Mouse (Mus musculus): Measurements from ENCODE around the gene Otulin.
A peak's percentile ranks its signal among the peaks of the same experiment; 100 is the strongest.

Otulin gene

DNA sequence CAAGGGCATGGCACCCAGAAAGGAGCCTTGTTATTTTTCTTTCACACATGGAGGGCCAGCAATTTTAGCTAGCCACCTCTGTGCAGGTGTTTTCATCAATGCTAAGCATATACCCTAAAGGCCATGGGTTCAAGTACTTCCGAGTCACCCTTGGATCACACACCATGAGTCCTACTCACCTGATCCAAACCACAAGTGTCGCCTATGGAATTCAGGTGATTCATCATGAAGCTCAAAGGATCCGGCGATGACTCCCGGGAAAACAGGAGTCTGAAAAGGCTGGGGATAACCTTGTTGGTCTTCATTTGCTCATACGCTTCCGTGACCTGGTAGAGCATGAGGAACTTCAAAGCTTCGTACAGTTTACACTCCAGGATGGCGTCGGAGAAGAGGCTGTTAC is 27.4 kb upstream of the Otulin start:
- no peak for DNase-seq (ENCODE audit: inconsistent ontology term)

DNA sequence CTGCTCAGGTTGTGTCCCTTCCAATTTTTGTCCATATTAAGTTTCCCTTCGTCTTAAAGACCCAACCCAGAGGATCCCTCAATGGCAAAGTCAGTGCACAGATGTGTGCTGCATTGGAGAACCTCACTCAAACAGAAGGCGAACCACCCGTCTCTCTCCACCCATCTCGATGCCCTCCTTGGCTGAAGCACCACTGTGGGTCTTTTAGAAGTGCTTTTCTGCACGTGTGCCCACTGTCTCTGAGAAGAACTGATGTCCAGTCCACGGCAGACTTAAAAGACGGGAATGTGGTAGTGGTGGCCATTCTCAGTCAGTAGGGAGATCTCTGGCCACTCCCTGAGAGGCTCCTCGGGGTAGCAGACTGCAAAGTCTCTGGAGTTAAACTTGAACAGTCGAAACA is 26.1 kb upstream of the Otulin start:
- DNase-seq (ENCODE audit: inconsistent ontology term): no peak

DNA sequence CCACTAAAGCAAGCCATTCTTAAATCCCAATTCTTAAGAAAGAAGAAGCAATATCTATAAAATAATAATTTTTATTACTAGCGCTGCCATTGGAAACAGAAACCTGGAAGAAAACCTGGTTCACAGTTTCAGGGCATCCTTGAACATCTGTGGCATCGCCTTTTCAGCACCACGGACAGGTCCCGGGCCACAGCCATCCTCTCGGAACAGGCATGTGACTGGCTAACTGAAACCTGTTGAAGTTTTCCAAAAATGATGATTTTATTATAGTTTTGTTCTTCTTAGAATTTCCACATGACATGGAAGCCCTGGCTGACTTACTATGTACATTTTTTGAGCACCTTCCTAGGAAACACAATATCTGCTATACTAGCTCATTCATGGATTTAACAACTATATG is 24.5 kb upstream of the Otulin start:
- peak; percentile 58 for DNase-seq (ENCODE audit: inconsistent ontology term)

DNA sequence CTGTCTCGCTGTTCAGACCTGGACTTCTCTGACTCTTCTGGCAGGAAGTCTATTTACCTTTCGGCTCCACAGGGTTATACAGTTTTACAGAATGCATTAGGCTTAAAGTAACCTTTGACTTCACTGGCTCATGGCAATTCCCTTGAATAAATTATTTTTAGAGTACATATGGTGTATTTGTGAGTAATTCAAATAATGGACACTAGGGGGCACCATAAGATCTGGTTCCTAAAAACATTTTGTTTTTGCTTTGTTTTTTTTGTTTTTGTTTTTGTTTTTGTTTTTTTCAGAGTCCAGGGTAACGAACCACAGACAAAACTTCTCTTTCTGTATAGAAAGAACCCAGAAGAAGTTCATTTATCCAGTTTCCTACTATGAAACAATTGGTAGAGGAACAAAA is 17.2 kb upstream of the Otulin start:
- no peak for DNase-seq (ENCODE audit: inconsistent ontology term)

DNA sequence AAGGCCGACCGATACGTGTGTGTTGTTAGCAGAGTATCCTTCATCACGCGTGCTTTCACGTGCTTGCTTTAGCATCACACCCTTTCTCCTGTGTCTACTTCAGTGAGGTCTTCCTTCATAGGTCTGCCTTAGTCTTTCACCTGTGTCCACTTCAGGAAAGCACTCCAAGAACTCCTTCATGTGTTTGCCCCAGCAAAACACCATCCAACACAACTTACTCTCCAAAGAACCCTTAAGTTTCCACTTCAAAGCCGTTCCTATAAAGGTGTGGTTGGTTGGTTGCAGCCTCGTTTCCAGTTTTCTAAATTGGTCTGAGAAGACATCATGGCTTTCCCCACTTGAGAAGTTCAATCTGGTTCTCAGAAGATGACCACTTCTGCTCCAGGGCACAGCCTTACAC is 16.2 kb upstream of the Otulin start:
- DNase-seq (ENCODE audit: inconsistent ontology term): no peak

DNA sequence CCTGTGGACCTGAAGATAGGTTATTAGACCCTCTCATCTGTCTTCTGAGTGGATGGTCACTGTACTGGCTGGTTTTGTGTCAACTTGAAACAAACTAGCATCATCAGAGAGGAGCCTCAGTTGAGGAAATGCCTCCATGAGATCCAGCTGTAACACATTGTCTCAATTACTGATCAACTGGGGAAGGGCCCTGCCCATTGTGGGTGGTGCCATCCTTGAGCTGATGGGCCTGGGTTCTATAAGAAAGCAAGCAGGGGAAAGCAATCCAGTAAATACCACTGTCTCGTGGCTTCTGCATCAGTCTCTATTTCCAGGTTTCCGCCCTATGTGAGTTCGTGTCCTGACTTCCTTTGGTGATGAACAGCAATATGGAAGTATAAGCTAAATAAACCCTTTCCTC is 14.8 kb upstream of the Otulin start:
- DNase-seq (ENCODE audit: inconsistent ontology term): no peak

DNA sequence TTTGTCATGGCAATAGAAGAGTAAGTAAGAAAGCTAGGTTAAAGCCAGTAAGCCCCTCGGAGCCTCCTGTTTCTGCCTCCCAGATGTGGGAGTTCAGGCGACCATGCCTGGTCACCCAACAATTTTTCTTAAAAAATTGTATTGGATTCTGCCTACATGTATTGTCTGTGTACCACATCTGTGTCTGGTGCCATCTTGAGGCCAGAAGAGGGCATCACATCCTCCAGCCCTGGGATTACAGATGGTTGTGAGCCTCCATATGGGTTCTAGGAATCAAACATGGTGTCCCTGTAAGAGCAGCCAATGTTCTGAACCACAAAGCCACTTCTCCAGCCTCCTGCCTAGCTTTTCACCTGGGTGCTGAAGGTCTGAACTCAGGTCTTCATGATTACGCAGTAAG is 12.4 kb upstream of the Otulin start:
- no peak for DNase-seq (ENCODE audit: inconsistent ontology term)

DNA sequence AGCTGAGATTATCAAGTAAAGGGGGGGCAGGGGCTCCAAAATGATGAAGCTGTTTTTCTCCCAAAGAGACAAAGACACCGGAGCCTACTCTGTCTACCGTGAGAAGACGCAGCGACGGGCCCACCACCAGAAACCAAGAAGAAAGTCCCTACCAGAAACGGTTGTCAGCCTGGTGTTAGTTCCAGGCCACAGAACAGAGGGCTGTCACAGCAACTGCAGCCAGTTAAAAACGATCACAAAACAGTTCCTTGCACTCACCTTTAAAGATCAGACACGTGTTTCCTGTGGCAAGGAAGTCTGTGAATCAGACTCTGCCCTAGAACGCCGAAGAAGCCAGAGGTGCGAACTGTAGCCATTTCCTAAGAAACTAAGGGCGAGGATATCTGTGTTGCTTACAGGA is 10.7 kb upstream of the Otulin start:
- DNase-seq (ENCODE audit: inconsistent ontology term): no peak

DNA sequence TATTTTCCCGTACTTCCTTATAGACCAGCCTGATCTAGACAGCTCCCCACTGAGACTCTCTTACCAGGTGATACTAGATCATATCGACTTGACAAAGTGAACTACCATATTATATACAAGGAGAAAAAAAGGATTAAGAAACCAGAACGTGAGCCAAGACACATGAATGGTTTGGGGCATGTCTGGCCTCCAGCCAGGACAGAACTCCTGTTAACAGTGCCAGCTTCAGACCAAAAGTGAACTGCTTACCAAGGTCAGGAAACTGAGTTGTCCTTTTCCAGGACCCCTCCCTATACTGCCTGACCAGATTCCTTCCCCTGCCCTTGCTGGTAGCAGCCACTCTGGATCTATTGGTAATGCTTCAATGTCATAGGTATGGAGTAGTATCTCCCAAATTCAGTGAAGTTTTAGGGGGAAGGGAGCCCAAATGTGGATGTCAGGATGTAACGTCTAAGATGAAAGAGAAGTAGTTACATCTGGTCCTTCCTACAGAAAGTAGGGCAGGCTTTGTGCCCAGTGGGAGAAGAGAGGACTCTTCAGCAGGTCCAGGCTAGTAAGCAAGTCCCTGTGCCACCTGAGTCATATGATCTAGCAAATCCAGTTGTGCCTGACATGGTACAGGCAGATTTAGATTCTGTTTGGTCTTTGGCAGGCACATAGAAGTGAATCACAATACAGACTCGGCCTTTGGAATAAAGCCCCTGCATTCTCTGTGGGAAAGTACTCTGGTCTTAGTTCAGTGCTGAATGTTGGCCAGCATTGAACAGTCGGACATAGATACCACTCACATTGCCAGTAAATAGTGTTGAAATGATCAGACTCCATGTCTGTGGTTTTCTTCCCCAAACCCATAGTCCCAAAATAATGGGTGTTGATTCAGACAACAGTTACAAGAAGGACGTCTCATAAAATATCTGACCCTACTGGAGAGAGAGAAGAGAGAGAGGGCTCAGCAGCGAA is 3.7 kb upstream of the Otulin start:
- DNase-seq (ENCODE audit: inconsistent ontology term): peak; percentile 32

DNA sequence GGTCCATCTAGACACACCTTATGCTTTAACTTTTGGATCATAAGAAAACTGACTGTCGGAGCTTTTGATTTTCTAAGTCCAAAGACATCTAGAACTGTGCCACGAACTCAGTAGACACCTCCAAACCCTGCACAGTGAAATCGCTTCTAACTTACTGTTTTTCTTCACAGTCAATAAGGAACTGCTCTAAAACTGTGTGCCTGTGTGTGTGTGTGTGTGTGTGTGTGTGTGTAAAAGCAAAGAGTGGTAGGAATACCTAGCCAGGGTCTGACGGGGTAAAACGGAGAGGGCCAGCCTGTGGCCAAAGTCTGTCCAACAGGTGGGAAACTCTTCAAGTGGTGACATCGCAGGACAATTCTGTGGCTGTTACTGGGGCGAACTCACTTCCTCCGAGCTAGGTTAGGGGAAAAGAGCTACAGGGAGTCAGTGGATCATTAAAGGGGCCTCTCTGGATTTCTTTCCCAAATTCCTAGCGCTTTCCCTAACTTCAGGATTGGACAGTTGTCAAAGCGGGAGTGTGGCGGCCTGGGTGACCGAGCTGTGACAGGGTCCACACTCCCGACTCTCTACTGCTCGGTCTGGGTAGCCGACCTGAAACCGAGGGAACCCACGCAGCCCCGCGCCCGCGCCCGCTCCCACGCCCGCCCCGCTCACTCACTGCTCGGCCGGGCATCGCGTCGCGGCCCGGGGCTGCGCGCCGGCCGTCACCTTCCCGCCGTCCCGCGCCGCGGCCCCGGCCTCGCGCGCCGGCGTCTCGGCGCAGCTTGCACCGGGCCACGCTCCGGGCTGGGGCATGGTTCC is 493 bp downstream of the Otulin start:
- peak; percentile 61 for DNase-seq (ENCODE audit: inconsistent ontology term)

DNA sequence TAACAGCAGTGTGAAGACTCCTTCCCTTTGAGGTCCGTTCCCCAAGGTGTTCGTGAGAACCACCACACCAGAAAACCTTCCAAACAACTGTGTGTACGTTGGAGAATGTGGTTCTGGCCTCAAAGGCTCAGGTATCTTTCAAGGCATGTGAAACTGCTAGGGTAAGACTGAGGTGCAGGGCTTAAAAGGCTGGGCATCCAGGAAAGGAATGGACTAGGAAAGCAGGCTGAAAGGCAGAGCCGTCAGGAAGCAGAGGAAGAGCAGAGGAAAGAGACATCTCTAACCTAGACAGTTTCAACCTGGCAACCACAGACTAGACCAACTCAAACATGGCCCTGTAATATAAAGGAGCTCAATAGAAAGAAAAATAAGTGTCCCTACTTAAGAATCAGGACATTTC is 1.4 kb downstream of the Otulin start:
- no peak for DNase-seq (ENCODE audit: inconsistent ontology term)

DNA sequence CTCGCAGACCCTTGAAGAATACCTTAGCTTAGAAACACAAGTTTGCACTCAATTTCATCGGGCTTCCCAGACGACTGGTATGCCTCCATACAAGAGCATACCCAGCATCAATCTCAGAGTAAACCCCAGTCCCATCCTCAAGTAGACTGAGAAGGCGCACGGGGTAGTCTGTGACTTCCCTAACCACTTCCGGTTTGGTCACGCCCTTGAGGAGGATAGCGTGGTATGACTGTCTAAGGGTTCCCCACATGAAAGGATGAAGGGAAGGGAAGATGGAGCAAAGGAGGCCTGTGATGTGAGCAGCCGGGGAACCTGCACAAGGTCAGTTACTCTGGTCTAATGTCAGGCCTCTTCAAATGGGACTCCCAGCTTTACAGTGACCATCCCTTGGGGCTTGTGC is 2.7 kb downstream of the Otulin start:
- no peak for DNase-seq (ENCODE audit: inconsistent ontology term)

DNA sequence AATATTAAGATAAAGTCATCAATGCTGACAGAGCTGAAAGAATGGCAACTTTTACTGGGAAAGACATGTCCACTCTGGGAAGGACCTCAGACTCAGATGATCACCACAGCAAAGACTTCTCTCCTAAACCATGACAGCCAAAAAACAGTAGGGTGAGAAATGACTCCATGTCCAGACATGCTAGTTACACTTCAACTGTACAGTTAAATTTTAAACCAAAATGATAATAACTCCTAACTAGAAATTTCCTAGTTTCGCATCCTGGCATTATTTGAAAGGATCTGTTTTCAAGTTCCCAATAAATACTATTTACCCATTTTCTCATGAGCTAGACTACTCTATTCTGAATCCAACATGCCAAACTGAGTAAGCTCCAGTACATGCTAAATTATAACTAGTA is 4.2 kb downstream of the Otulin start:
- DNase-seq (ENCODE audit: inconsistent ontology term): no peak

DNA sequence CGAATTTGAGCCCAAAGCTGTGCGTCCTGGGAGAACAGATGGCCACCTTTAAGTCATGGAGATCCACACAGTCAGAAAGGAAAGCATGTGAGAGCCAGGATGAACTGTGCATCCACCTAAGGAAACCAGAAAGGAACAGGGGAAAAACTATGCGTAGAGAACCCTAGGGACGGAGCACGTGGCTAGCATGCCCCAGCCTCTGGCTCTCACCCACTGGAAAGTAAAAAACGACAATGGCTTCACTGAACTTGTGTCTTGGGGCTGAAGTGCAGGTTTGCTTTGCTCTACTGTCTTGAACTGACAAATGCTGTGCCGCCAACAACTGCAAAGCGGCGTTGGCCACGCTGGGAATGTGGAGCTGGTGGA is 4.6 kb downstream of the Otulin start:
- DNase-seq (ENCODE audit: inconsistent ontology term): no peak

DNA sequence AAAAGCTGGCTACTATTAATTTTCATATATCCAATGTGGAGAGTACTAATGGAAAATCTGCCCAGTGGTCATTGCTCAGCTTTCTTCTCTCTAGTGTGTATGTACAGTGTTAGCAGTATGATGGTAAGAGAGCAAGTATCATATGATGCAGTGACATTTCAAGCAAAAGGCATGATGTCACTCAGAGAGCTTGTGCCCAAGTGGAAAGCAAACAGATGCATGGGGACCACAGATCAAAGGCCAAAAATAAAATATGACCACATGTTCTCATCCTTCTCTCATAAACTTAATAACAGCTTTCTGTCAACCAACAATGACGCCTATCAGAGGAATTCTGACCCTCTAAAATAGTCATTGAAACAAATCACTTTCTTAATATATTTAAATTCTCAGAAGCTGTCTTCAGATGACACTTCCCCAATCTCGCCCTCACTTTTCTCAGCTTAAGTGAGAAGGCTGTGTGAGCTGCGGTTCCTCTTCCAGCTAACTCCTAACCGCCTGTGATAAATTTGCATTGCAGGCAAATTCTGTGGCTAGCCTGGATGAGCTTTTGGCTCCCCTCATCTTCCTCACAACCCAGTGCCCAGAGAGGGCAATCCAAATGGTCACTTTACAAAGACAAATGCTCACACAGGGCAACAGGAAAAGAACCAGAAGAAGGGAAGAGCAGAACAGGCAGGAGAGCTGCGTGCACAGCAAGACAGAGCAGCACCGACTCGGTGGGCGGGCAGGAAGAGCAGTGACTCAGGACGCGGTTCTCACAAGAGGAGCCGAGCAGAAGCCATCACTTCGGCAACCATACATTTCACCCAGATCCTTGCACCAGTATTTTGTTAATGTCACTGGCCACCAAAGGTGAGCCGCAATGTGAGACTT is 5.2 kb downstream of the Otulin start:
- no peak for DNase-seq (ENCODE audit: inconsistent ontology term)

DNA sequence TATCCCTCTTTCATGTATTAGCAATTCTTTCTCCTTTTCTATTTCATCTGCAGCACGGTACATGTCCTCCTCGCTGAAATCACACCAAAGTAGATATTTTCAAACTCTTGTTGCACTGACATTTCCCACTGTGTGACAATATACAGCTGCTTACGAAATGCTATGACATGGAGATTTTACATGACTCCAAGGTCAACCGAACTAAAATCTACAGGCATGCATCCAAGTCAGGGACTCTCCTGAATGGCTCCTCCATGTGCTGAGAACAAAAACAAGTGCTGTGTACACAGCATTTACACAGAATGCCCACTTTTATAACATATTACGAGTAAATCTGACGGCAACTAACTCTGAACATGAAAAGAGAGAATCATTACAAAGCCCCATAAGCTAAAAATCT is 7.2 kb downstream of the Otulin start:
- no peak for DNase-seq (ENCODE audit: inconsistent ontology term)

DNA sequence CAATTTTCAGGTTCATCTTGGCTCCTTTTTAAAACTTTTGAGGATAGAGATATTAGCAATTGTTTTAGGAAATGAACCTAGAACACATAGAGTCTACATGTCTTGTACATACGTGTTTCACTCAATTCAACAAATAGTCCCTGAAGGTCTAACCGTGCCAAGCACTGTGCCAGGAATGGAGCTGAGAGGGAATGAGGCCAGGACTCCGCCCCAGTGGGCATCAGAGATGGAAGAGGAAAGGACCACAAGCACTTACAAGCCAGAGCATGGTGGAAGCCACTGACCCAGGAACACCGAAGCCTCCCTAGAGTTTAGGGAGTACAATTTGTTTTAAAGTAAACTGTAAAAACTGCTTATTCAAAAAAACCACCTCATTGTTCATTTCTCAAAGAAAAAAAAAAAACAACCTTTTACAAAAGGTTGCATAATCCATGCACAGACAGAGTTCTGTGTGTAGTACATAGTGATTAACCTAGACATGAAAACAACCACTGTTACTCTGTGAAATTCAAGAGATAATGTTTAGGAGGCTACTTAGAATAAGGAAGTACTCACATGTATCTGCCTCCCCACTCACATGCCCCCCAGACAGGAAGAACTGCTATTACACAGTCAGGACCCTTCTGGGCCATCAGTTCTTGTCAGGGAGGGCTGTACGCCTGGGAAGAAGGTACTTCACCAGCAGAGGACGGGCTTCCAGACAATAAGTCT is 9.9 kb downstream of the Otulin start:
- DNase-seq (ENCODE audit: inconsistent ontology term): no peak

DNA sequence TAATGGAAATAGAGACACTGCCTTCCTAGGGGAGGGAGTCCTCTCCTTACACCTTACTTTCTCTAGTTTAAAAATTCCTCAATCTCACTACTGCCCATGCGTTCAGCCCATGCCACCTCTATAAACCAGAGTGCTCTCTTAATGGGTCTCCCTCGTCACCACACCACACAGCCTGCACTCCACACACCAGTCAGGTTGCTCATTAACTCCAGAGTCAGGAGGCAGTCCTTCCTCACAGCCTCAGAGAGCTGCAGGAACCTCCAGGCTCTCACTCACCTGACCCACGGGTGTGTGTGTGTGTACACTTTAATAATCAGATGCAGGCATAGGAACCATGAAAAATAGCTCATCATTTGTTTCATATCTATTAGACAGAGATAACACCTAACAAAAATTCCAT is 10.8 kb downstream of the Otulin start:
- no peak for DNase-seq (ENCODE audit: inconsistent ontology term)

DNA sequence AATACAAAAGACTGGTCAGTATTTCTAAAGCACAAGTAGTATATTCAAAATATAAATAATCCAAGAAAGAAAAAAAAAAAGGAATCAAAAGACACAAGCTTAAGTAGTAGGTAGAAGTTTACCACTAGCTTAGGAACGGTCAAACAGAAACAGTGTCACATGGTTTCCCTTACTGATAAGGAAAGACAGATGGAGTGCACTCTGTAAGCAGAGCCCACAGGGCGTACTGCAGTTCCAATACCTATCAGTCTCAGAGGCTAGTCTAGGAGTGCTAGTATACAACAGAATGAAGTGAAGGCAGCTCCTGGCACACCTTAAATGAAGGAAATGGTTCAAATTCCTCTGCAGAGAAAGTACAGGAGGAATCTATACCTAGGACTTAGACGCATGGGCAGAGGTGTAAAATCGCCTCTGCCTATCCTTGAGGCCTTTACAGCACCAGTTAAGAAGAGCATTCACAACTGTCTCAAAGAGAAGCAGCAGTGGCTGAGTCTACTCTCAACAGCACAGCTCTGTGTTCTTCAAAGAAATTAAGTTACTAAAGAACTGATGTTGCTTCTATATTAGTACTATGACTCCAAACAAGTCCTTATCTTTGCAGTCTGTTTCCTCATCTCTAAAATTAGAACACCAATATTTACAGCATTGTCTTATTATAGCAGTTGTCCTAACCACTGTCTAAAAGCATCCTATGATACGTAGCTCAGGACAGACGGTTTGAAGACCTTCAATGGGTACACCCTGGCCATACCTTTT is 11.5 kb downstream of the Otulin start:
- DNase-seq (ENCODE audit: inconsistent ontology term): no peak

DNA sequence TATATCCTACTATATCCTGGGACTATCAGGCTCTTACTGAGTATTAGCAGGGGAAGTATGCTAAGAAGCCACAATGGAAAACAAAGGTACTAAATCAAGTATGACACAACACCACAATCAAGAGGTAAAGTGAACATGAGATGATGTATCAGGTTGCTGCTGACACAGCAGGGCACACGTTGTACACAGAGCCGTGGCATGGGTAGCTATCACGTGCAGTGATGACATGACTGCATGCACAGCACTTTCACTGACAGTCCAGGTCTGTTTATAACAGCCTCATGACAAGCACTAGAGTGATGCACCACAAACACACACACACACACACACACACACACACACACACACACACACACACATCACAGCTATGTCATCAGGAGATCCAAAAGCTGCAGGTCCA is 13.3 kb downstream of the Otulin start:
- DNase-seq (ENCODE audit: inconsistent ontology term): no peak

DNA sequence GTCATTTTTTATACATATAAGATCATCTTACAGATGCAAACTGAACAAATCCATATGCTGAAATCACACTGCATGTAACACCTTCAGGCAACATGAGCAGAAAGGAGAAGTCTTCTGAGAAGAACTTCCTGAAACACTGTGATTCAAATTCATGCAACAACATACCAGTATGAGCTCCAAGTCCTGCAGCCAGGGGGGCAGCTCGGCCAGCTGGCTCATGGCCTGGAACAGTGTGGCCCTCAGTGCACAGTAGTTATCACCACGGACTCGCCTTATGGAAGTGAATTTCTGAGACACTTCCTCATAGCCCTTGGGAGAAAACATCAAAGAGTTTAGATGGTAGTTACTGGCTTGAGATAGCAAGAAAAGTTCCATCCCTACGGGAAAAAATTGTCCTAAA is 14.3 kb downstream of the Otulin start:
- DNase-seq (ENCODE audit: inconsistent ontology term): no peak
